Mouse (Mus musculus): Measurements from ENCODE around the gene Pkdcc. TPM values are rescaled to one million over a fixed set of nuclear protein-coding genes. Genes with fewer than 3 reads are reported as not detected.

Pkdcc gene
- polyA plus RNA-seq (2012; ENCODE audit: insufficient read depth, insufficient read length, missing spikeins): 7.3 and 7.4 TPM in 2 replicates

GRCm38 (mm10) chr17:83214674-83215528 is at the start of gene Pkdcc:
TSS of gene Pkdcc (plus strand) at chr17:83215292.
- Histone ChIP-seq H3K4me3 (ENCODE audit: insufficient read depth, low read depth, low read length) (peak within 1 kb of the TSS; percentile 83), H3K27ac (replicated peaks; ENCODE audit: low read depth, low read length) (peak within 1 kb of the TSS; percentile 57), H3K4me1 (ENCODE audit: control insufficient read depth, insufficient read depth, insufficient read length, low read length) (peaks cover 6% of the 10 kb centered on the region; the same call in 1 of the 2 replicates)

GRCm38 (mm10) chr17:83166195-83166594 is 48.9 kb upstream of the Pkdcc start:
- Histone ChIP-seq H3K27ac (replicated peaks; ENCODE audit: low read depth, low read length) (no peak overlapping the region), H3K4me3 (ENCODE audit: insufficient read depth, low read depth, low read length) (no peak overlapping the region), H3K4me1 (ENCODE audit: control insufficient read depth, insufficient read depth, insufficient read length, low read length) (no peaks in the 10 kb centered on the region)

- peak overlapping the region; percentile 89 for H3K27ac ChIP-seq (replicated peaks; ENCODE audit: low read depth, low read length)
Observed at GRCm38 (mm10) chr17:83176146-83176545, 38.9 kb upstream of the Pkdcc start.

GRCm38 (mm10) chr17:83178483-83179150 is 36.5 kb upstream of the Pkdcc start:
- Histone ChIP-seq H3K4me3 (ENCODE audit: insufficient read depth, low read depth, low read length) (no peak overlapping the region), H3K4me1 (ENCODE audit: control insufficient read depth, insufficient read depth, insufficient read length, low read length) (peaks cover 13% of the 10 kb centered on the region; the same call in 1 of the 2 replicates), H3K27ac (replicated peaks; ENCODE audit: low read depth, low read length) (peak overlapping the region; percentile 63)

More at GRCm38 (mm10) chr17:83176146-83176545, 38.9 kb upstream of the Pkdcc start:
- Histone ChIP-seq H3K4me3 (ENCODE audit: insufficient read depth, low read depth, low read length) (no peak overlapping the region), H3K4me1 (ENCODE audit: control insufficient read depth, insufficient read depth, insufficient read length, low read length) (peaks cover 13% of the 10 kb centered on the region; the same call in 1 of the 2 replicates)

- no peak overlapping the region for H3K27ac ChIP-seq (replicated peaks; ENCODE audit: low read depth, low read length)
- no peak overlapping the region for H3K4me3 ChIP-seq (ENCODE audit: insufficient read depth, low read depth, low read length)
- peaks cover 13% of the 10 kb centered on the region; the same call in 1 of the 2 replicates for H3K4me1 ChIP-seq (ENCODE audit: control insufficient read depth, insufficient read depth, insufficient read length, low read length)
Observed at GRCm38 (mm10) chr17:83179151-83179531, 36.0 kb upstream of the Pkdcc start.

- Histone ChIP-seq H3K4me3 (ENCODE audit: insufficient read depth, low read depth, low read length) (no peak overlapping the region), H3K4me1 (ENCODE audit: control insufficient read depth, insufficient read depth, insufficient read length, low read length) (peaks cover 13% of the 10 kb centered on the region; the same call in 1 of the 2 replicates), H3K27ac (replicated peaks; ENCODE audit: low read depth, low read length) (no peak overlapping the region)
Observed at GRCm38 (mm10) chr17:83179569-83179968, 35.5 kb upstream of the Pkdcc start.

GRCm38 (mm10) chr17:83181086-83181485 is 34.0 kb upstream of the Pkdcc start:
- peaks cover 13% of the 10 kb centered on the region; the same call in 1 of the 2 replicates for H3K4me1 ChIP-seq (ENCODE audit: control insufficient read depth, insufficient read depth, insufficient read length, low read length)
- no peak overlapping the region for H3K27ac ChIP-seq (replicated peaks; ENCODE audit: low read depth, low read length)
- H3K4me3 ChIP-seq (ENCODE audit: insufficient read depth, low read depth, low read length): no peak overlapping the region

- Histone ChIP-seq H3K4me1 (ENCODE audit: control insufficient read depth, insufficient read depth, insufficient read length, low read length) (peaks cover 10% of the 10 kb centered on the region; the same call in 1 of the 2 replicates), H3K4me3 (ENCODE audit: insufficient read depth, low read depth, low read length) (no peak overlapping the region), H3K27ac (replicated peaks; ENCODE audit: low read depth, low read length) (no peak overlapping the region)
Observed at GRCm38 (mm10) chr17:83181592-83181991, 33.5 kb upstream of the Pkdcc start.

- Histone ChIP-seq H3K4me1 (ENCODE audit: control insufficient read depth, insufficient read depth, insufficient read length, low read length) (peaks cover 6% of the 10 kb centered on the region; the same call in 1 of the 2 replicates), H3K4me3 (ENCODE audit: insufficient read depth, low read depth, low read length) (no peak overlapping the region), H3K27ac (replicated peaks; ENCODE audit: low read depth, low read length) (no peak overlapping the region)
Observed at GRCm38 (mm10) chr17:83182061-83182664, 32.9 kb upstream of the Pkdcc start.

GRCm38 (mm10) chr17:83182780-83183179 is 32.3 kb upstream of the Pkdcc start:
- H3K27ac ChIP-seq (replicated peaks; ENCODE audit: low read depth, low read length): no peak overlapping the region
- H3K4me1 ChIP-seq (ENCODE audit: control insufficient read depth, insufficient read depth, insufficient read length, low read length): peaks cover 6% of the 10 kb centered on the region; the same call in 1 of the 2 replicates
- no peak overlapping the region for H3K4me3 ChIP-seq (ENCODE audit: insufficient read depth, low read depth, low read length)

GRCm38 (mm10) chr17:83187751-83188565 is 27.1 kb upstream of the Pkdcc start:
- H3K4me3 ChIP-seq (ENCODE audit: insufficient read depth, low read depth, low read length): no peak overlapping the region
- H3K4me1 ChIP-seq (ENCODE audit: control insufficient read depth, insufficient read depth, insufficient read length, low read length): no peaks in the 10 kb centered on the region
- H3K27ac ChIP-seq (replicated peaks; ENCODE audit: low read depth, low read length): no peak overlapping the region

- H3K27ac ChIP-seq (replicated peaks; ENCODE audit: low read depth, low read length): no peak overlapping the region
- H3K4me3 ChIP-seq (ENCODE audit: insufficient read depth, low read depth, low read length): no peak overlapping the region
- H3K4me1 ChIP-seq (ENCODE audit: control insufficient read depth, insufficient read depth, insufficient read length, low read length): no peaks in the 10 kb centered on the region
Observed at GRCm38 (mm10) chr17:83190810-83191209, 24.3 kb upstream of the Pkdcc start.

- no peak overlapping the region for H3K27ac ChIP-seq (replicated peaks; ENCODE audit: low read depth, low read length)
- H3K4me1 ChIP-seq (ENCODE audit: control insufficient read depth, insufficient read depth, insufficient read length, low read length): no peaks in the 10 kb centered on the region
- H3K4me3 ChIP-seq (ENCODE audit: insufficient read depth, low read depth, low read length): no peak overlapping the region
Observed at GRCm38 (mm10) chr17:83194491-83194890, 20.6 kb upstream of the Pkdcc start.

GRCm38 (mm10) chr17:83197361-83197923 is 17.6 kb upstream of the Pkdcc start:
- Histone ChIP-seq H3K27ac (replicated peaks; ENCODE audit: low read depth, low read length) (peak overlapping the region; percentile 51), H3K4me1 (ENCODE audit: control insufficient read depth, insufficient read depth, insufficient read length, low read length) (no peaks in the 10 kb centered on the region), H3K4me3 (ENCODE audit: insufficient read depth, low read depth, low read length) (no peak overlapping the region)
